Mouse (Mus musculus) cerebellum, adult 8-10 months (tissue): ENCODE results near the gene Cela3b.
"Not testable (repeated sequence)": the region's sequence is repeated elsewhere in the genome, so short reads cannot be mapped to it uniquely, and the experiment has no call there.

ENCODE experiments used
- DNase-seq: peaks from one replicate; pipeline ENCODE4 v3.0.0; 2022

Cela3b gene

DNA sequence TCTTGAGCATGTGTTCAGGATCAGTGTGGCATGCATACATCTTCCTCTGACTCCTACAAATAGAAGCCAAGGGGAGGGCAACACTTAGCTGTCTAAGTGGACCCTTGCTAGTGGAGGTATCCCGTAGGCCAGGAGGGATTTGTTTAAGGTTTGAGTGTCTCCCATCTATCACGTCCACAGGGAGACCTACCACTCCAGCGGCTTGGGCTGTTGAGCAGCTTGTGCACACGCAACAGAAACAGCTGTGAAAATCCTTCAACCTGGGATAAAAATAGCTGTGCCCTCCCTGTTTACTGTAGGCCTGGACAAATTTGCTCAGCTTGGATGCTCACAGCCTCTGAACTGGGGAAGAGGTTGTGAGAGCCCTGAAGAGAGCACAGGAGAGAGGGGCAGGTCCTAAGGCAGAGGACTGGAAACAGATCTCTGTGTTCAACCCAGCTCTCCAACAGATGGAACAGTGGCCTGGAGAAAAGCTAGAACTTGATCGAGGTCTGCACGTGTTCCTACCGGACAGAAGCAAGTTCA, 18.1 kb downstream of the Cela3b start:
- not testable (repeated sequence) for DNase-seq

DNA sequence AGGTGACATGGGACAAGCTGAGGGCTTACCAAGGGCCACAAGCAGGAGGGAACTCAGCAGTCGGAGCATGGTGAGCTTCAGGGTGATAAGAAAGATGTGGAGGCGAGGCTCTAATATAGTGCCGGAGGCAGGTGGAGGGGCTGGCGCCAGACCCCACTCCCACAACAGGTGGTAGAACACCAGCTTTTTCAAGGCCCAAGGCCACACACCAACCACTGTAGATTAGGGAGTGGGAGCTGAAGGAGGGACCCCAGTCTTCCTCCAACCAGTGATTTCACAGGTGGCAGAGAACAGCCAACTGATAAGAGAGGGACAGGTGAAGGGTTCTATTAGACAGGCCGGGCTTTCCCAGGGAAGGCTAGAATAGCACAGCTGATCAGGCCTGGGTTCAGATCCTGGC, 20.6 kb downstream of the Cela3b start, which contains the start of gene Cela3a:
TSS of gene Cela3a (minus strand) at position 101 of the 400 bp plus-strand sequence.
- DNase-seq: no peak

DNA sequence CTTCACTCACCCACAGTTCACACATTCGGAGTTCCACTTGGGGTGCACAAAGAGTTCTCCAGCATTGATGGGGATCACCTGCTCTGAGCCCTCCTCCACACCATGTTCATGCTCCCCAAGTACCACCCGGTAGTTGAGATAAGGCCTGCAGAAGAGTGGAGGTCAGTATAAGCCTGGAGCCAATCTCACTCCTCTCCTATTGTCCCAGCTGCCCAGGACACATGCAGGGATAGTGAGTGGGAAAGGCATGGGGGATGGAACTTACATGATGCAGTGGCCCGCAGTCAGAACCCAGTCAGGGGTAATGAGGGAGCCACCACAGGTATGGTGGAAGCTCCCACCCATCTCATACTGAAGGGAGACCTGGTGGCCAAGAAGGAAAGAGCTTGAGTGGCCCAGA, 24.8 kb downstream of the Cela3b start:
- DNase-seq: no peak

DNA sequence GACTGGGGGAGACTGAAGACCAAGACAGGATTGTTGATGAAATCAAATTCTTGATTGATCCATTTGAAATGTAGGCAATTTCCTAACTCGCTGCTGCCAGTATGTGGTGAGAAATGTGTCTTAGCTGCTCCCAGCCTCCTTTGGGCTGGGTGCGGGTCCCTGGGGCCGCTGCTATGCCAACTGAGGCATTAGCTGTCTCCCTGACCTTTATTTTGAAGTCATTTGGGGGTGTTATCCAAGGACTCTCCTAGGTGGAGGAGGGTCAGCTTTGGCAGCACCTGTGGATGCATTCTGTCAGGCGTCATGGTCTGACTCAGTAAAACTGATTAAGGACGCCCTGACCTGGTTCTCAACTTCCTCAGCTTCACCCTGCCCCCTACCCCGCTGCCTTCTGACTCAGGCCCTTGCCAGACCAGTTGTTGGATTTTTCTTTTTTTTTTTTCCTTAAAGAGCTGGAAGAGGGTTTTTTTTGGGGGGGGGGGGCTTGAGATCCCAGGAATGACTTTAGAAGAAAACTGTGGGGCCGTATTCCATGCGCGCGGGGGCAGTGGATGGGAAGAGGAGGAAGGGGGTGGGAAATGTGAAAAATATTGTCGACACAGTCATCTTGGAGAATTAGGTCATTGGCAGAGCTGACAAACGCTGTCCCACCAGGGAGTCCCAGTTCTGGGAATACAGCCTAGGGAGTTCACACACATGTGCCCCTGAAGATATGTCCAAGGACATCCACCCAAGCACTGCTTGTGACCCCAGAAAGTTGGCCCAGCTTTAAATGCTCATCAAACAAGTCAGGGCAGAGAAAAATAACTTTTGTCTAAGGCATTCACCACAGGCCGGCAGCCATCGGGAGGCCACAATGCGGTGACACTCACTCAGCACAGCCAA, 33.5 kb downstream of the Cela3b start:
- DNase-seq: peak; percentile 63

DNA sequence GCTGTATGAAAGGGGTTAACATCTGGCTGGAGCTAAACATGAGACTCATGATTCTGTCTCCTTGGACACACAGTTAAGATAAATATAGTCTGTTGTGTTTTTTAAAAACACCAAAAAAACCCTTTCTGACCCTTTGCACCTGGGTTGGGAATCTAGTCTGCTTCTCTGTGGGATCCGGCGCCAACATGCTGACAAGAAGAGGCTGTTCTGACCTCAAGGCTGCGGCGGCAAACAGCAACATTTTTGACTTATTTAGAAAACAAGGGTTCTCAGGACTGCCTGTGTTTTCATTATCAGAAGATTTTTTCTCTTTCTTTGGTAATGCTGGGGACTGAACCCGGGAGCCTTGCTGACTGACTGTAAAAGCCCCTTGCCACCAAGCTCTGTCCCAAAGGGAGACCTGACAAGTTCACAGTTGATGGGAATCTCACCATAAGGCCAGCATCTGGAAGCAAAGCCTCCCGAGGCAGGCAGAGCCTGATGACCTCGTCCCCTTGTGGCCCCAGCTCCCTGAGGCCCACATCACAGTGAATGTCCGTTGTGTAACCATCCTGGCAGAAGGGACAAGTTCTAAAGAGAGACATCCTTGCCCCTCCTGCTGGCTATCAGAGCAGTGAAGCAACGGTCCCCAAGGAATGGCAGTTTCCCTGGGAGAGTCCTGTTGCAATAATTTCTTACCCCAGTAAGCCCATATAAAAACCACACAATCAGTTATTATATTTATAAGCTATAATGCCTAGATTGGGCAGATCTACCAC, 36.8 kb downstream of the Cela3b start:
- DNase-seq: no peak

DNA sequence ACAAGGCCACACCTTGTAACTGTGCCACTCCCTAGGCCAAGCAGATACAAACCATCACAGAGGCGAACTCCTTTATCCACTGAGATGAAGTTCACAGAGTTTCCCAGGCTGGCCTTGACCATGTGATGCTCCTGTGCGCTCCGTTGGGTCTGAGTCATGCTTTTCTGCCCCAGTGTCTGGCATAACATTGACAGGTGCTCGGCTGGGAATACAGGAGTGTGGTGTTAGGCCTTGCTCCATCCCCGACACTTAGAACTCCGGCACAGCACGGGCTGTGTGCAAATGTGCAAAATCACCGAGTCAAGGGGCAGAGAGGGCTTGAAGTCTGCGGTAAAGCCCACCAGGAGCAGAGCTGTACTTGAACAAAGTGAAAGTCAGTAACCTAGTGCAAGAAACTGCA, 37.5 kb downstream of the Cela3b start:
- no peak for DNase-seq

DNA sequence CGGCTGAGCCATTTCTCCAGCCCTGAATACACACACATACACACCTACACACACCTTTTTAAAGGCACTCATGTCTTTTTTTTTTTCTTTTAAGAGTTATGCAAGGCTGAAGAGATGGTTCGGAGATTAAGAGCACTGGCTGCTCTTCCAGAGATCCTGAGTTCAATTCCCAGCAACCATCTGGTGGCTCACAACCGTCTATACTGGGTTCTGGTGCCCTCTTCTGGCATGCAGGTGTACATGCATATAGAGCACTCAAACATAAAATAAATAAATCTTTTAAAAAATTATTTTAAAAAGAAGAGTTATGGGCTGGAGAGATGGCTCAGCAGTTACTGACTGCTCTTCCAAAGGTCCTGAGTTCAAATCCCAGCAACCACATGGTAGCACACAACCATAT, 39.1 kb downstream of the Cela3b start:
- DNase-seq: no peak

DNA sequence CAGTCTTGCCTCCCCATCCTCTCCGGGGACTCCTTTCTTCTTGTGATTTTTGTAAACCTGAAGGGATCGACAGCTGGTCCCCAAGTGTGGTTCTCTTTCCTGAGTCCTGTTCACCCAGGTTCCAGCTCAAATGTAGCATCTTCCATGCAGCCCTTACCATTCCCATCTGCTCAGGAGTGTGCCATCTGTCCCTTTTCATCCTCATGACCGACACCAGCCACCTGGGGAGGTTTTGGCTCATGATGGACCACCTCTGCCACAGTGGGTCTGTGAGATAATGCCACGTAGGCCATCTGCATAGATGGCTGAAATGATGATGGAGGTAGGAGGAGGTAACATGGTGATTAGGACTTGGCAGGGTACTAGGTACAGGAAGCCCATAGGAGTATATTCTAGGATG, 40.1 kb downstream of the Cela3b start:
- DNase-seq: no peak

DNA sequence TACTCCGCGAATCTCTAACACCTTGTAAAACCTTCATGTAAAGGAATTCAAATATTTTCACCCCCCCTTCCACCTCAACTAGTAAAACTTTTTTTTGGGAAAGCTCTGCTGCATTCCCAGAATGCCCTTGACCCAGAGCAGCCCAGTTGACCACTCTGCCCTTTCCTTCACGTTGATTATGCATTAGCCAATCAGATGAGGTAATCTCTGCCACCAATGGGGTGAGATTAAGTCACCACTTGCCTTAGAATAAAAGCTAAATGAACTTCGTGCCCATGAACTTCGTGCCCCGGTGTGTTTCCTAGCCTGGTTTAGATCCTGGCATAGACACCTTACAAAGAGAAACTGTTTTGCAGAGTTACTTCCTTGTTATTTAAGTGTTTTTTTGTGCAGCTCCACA, 41.4 kb downstream of the Cela3b start:
- DNase-seq: no peak

DNA sequence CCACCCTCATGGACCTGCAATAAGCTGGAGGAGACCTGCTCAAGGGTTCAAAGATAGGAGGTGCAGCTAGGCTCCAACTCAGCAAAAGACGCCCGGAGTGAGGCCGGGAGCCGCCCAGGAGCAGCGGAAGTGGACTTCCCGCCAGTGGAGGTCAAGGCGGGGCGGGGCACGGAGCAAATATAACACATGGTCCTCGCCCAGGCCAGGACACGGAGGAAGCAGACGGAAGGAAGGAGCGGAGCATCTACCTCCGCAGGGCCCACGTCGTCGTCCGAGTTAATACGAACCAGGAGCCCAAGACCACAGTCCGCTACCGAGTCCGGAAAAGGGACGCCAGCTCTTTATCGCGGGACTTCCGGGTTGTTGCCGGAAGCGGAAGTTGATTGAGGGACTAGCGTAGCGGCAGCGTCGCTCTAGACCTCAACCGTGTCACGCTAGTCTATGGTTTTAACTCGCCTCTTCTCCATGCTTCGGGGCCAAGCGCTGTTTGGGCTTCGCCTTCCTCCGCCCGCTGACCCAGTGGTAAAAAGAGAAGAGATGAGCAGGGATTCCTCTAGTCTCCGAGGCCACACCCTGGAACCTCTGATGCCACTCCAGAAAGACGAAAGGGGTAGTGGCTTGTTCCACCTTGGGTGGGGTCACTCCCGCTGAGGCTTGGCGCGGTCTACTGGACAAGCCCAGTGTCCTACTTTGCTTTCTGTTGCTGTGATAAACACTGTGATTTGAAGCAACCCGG, 42.1 kb downstream of the Cela3b start:
- DNase-seq: peak; percentile 80

DNA sequence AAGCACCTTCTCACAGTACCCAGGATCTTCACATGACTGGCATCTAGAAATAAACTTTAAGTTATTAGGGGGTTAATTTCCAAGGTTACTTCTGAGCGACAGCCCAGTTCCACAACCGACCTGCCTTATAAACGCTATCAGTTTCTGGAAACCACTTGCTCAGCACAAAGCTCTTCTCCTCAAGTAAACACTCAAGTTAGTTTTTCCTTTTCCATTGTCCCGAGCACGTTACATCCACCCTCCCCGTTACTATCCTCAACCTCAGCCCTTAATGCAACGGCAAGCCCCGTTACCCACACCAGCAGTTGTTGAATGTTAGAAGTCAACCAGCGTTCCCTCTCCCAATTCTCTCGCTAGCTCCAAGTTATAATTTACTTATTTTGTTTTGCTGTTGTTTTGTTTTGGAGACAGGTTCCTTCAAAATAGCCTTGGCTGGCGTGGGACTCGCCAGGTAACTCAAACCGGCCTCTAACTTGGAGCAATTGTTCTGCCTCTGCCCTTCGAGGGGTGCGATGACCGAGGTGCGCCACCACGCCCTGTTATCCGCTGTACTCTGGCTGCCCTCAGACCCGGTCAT, 42.8 kb downstream of the Cela3b start:
- DNase-seq: no peak

DNA sequence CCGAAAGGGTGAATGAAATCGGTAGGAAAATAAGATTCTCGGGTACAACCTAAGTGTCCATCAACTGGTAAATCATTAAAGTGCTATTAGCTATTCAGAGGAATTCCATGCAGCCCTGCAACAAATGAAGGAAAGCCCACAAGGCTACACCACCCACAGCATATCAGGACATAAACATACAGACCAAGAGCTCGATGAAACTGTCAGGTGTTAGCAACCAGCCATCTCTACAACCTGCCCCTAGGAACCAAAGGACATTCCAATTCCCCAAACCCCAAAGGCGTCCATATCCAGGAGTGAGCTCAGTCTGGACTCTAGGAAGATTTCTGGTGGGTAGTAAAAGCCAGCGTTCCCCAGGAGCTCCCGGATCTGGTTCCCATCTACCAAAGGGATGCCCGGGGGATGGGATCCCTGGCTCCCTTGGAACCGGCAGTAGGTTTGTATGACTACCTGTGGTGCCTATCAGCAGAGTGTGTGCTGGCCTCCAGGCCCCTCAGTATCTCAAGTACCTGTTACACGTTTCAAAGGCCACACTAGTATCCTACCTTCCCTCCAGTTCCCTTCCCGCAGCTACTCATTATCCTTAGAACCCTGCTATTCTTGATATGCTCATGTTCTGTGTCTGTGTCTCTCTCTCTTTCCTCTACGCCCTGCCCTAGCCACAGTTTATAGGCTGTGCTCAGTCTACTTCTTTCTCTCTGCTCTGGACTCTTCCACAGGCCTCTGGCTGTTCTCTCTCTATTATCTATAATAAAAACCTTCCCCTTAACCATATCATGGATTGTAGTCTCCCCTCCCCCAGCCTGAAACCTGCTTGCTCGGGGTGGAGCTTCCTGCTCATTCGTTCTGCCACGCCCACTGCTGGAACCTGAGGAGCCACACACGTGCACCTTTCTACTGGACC, 49.4 kb downstream of the Cela3b start:
- no peak for DNase-seq

DNA sequence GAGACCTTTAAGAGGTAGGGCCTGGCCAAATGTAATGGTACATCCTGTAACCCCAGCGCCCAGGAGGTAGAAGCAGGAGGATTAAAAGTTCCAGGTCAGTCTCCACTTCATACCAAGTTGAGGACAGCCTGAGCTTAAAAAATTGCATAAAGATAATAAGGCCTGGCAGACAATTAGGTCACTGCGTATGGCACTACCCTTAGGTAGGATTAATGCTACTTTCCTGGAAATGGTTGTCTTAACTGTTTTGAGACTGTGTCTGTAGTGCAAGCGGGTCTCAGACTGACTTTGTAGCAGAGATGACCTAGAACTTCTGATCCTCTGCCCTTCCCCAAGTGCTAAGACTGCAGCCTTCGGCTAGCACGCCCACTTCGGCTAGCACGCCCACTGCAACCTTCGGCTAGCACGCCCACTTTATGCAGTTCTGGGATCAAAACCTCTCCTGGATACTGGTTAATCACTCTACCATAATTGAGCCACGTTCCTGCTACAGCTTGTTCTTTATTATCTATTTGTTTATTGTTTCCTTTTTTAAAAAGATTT, 50.6 kb downstream of the Cela3b start:
- DNase-seq: no peak

DNA sequence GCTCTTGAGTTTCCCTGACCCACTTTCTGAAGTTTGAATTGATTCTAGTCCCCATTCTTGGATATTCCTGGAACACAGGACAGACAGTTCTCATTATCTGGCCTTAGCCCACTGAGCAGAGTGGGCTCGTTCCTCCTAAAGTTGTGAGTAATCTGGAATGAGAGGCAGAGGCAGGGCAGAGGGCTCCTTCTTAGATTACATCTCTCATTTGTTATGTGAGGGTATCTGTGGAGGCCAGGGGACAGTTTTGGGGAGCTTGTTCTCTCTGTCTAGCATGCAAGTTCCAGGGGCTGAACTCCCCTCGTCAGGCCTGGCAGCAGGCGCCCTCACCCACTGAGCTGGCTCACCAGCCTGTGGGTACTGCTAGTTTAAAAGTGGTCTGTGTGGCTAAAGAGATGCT, 51.3 kb downstream of the Cela3b start:
- no peak for DNase-seq

DNA sequence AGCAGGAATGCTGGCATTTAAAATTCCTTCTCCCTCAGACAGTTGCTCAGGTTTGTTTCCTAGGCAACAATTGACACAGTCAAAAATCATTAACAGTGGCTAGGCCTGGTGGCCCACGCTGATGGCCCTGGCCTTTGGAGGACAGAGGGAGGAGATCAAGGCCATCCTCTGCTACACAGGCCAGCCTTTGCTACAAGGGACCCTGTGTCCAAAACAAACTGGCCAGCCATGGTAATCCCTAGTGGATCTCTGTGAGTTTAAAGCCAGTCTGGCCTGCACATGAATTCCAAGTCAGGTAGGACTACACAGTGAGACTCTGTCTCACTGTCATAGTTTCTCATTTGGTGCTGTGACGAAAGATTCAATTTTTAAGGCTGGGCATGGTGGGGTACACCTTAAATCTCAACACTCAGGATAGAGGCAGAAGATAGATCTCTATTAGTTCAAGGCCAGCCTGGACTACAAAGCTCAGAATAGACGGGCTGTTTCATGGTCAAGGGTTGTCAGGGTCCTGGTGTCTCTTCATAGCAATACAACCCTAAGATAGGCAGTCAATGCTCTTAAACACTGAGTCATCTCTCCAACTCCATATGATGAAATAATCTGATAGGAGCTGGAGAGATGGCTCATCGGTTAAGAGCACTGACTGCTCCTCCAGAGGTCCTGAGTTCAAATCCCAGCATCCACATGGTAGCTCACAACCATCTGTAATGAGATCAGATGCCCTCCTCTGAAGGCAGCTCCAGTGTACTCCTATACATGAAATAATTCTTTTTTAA, 52.6 kb downstream of the Cela3b start:
- no peak for DNase-seq

DNA sequence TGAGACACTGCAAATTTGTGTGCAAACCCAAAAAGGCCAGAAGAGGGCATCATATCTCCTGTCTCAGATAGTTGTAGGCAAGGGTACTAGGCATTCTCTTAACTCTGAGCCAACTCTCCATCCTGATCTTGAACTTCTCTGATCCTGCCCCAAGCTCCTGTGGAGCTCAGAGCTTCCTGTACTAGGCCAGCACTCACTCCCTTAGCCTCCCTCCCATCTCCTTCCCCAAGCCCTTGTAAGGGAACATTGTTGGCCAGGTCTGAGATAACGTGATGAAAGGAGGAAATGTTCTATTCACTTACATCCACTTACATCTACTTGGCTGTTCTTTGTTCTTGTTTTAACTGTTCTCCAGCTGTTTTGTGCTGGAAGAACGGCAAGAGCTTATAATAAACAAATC, 53.6 kb downstream of the Cela3b start:
- DNase-seq: no peak

DNA sequence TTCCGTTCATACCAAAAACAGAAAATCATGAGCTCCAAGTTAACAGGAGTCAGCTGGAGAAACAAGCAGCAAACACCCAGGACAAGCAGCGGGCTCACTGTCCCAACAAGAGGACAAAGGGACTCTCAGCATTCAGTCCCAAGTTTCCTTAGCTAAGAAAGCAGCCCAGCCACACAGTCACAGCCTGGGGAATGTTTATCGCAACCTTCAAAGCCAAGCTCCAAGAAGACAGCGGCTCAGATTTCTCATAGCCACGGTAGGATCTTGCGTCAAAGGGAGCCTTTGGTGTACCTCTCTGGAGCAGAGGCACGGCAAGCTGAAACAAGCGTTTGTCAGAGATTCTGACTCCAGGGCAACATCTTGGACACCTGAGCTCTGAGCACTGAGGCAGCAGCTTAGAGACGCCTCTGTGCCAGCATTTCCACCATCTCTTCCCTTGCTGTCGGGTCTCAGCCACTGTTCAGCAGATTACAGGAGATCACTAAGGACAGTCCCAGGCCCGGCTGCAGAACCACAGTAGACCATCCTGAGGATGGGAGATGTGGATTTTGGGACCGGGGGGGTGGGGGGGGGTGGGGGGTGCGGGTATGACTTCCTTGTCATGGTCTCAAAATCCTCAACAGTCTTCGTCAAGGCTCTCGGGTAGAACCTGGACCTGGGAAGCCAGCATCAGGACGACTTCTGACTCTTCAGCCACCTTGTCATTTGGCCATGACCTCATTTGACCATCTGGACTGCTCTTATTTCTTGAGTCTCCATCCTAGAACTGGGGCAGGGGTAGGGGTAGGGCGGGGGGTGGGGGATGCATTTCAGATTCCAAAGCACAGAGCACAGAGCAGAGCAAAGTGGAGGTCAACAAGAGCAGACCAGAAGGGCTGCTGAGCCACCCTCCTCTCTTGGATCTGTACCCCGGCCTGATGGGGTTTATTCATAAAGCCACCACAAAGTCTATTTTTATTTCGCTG, 54.7 kb downstream of the Cela3b start:
- DNase-seq: no peak

DNA sequence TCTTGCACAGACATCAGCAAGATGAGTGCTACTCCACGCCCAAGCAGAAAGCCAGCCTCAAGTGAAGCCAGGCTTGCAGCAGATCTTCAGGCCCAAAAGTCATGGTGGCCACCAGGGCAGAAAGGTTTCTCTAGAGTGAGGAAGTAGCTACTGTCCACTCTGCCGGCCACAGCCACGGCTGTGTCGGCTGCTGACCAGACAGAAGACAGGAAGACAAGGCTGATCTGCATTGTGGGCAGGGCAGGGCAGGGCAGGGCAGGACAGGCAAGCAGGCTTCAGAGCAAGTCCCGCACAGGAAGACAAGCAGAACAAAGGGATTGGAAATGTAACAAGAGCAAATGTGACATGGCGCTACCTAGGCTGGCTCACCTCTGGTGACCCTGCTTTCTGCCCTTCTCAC, 56.6 kb downstream of the Cela3b start:
- DNase-seq: no peak
